Mouse (Mus musculus) neural tube, embryonic 14.5 days (tissue): Measurements from ENCODE around the gene Gm6793. TPM values are rescaled to one million over a fixed set of nuclear protein-coding genes. Genes with fewer than 3 reads are reported as not detected.

ENCODE experiments used
- ATAC-seq: fragments of 200-750 bp; cut with Nextera tagmentation; 2 replicates; pipeline ENCODE4 v1.8.0; 2017; ENCODE audit warnings: low read depth, mild to moderate bottlenecking, moderate TSS enrichment, moderate library complexity
- H3K27ac ChIP-seq: fragments of 300-500 bp; sonication (generic); 2 replicates; pipeline ENCODE4 v1.5.1; 2014; ENCODE audit warnings: low read depth, mild to moderate bottlenecking, control low read depth, low read length, moderate library complexity, mixed read lengths
- H3K27me3 ChIP-seq: fragments of 300-500 bp; sonication (generic); 2 replicates; pipeline ENCODE4 v1.6.1; 2014; ENCODE audit warnings: low read length; ENCODE audit not compliant: control insufficient read depth, insufficient read depth
- H3K36me3 ChIP-seq: fragments of 300-500 bp; sonication (generic); 2 replicates; pipeline ENCODE4 v1.6.1; 2014; ENCODE audit warnings: low read length, mixed read lengths; ENCODE audit not compliant: control insufficient read depth, insufficient read depth
- H3K4me1 ChIP-seq: fragments of 300-500 bp; sonication (generic); 2 replicates; pipeline ENCODE4 v1.6.1; 2014; ENCODE audit warnings: low read length; ENCODE audit not compliant: control insufficient read depth, insufficient read depth
- H3K4me2 ChIP-seq: fragments of 300-500 bp; sonication (generic); 2 replicates; pipeline ENCODE4 v1.6.1; 2014; ENCODE audit warnings: mild to moderate bottlenecking, low read depth, low read length, control low read depth
- H3K4me3 ChIP-seq: fragments of 300-500 bp; sonication (generic); 2 replicates; pipeline ENCODE4 v1.5.1; 2014; ENCODE audit warnings: low read depth, low read length, control low read depth, mixed read lengths
- H3K9ac ChIP-seq: fragments of 300-500 bp; sonication (generic); replicated peaks from 2 replicates; pipeline ENCODE4 v1.6.1; 2014; ENCODE audit warnings: low read depth, mild to moderate bottlenecking, control low read depth, low read length, mixed read lengths
- H3K9me3 ChIP-seq: fragments of 300-500 bp; sonication (generic); 2 replicates; pipeline ENCODE4 v1.6.1; 2016; ENCODE audit warnings: low read length; ENCODE audit not compliant: control insufficient read depth
- WGBS: fragments of 180-500 bp; shearing (Covaris S2); extraction: QIAGEN DNeasy Blood & Tissue Kit; methylation state at CpG from one replicate; pipeline ENCODE4 v1.1.7; 2014; 5-methylcytosine and 5-hydroxymethylcytosine counted together
- polyA plus RNA-seq: library from polyadenylated mRNA; unstranded; fragments of >200 nt; fragmentation: Nextera tagmentation; extraction: Ambion mirVana; gene quantifications from 2 replicates; pipeline ENCODE4 v1.2.1, GENCODE M21; 2014

Gm6793 gene
- polyA plus RNA-seq, 1 experiment from 2014 or later: 1.7 TPM

DNA sequence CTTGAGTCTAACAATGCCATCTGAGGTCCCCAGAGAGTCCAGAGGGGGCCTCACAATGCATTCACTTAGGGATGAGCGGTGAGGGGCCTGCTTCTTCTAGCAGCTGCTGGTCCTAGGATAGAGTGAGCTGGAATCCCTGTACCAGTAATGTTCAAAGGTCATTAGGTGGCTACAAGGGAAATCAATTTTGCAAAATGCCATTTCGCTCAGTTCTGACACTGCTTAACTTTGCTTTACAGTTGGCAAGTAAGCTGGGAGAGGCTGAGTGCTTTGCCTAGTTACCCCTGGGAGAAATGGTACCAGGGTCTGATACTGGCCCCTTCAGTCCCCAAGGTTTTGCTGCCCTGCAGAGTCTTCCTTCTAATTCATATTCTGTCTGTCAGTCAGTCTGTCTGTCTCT lies 39.1 kb downstream of the Gm6793 start:
- Histone ChIP-seq H3K4me1 (no peaks in the 10 kb centered on the region), H3K27me3 (no peaks in the 10 kb centered on the region), H3K9me3 (no peaks in the 10 kb centered on the region), H3K9ac (no peak overlapping the region), H3K27ac (no peak overlapping the region), H3K36me3 (no peaks in the 10 kb centered on the region), H3K4me3 (no peak overlapping the region), H3K4me2 (no peak overlapping the region)
- no peak for ATAC-seq
- 91% methylated on average over 2 of the region's 2 CpGs for WGBS

DNA sequence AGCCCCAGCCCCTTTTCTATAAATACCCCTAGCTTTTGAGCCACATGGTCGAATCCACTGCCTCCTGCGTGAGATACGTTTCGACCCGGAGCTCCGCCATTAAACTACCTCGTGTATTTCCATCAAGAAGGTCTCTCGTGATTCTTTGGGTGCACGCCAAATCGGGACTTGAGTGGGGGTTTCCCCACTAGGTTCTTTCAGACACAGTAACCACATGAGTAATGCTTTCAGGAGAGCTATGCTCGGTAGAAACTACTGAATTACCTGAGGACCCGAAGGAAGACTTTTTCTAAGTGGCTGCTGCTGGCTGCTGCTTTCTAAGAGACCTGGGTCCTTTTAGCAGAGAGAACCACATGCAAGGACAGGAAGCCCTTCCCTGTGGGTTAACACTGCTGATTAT lies 40.7 kb downstream of the Gm6793 start:
- H3K4me1 ChIP-seq: no peaks in the 10 kb centered on the region
- no peak overlapping the region for H3K4me2 ChIP-seq
- H3K9me3 ChIP-seq: no peaks in the 10 kb centered on the region
- no peak for ATAC-seq
- no peak overlapping the region for H3K9ac ChIP-seq
- no peaks in the 10 kb centered on the region for H3K36me3 ChIP-seq
- no peak overlapping the region for H3K27ac ChIP-seq
- H3K27me3 ChIP-seq: no peaks in the 10 kb centered on the region
- H3K4me3 ChIP-seq: no peak overlapping the region
- WGBS: 97% methylated on average over 12 of the region's 12 CpGs

DNA sequence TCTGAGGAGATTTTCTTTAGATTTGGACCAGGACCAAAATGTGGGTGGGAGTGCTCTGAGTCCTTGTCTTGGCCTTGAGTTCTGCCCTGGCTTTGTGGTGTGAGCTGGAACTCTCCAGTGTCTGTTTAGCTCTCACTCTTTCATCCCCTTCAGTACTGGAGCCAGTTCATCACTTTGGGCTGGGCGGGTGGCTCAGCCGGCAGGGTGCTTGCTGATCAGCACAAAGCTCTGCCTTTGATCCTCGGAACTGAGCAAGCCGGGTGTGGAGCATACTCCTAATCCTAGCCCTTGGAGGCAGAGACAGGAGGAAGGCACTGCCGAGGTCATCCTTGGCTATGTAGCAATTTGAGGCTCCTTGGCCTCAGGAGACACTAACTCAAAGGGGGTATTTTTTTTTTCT lies 45.8 kb downstream of the Gm6793 start:
- Histone ChIP-seq H3K27ac (no peak overlapping the region), H3K9ac (no peak overlapping the region), H3K4me2 (no peak overlapping the region), H3K27me3 (no peaks in the 10 kb centered on the region), H3K4me1 (no peaks in the 10 kb centered on the region), H3K4me3 (no peak overlapping the region), H3K9me3 (no peaks in the 10 kb centered on the region), H3K36me3 (no peaks in the 10 kb centered on the region)
- ATAC-seq: no peak
- 36% methylated on average over 5 of the region's 5 CpGs for WGBS

DNA sequence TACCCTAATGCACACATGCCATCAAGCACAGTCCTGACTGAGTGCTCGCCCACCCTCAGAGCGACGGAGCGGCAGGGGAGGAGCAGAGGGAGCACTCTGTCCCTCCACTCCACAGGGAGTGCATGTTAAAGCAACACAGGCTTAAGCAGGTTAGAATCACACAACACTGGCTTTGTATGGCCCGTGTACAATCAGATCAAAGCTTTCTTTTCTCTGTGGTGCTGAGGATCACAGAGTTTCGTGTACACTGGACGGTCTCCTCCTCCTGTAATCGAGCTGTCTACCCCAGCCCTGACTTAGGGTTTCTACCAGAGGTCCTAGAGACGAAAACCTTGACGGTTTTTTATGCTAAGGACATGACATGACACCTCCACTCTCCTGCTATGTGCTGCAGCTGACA lies 46.3 kb downstream of the Gm6793 start:
- Histone ChIP-seq H3K27me3 (no peaks in the 10 kb centered on the region), H3K4me1 (no peaks in the 10 kb centered on the region), H3K9ac (no peak overlapping the region), H3K36me3 (no peaks in the 10 kb centered on the region), H3K27ac (no peak overlapping the region), H3K9me3 (no peaks in the 10 kb centered on the region), H3K4me2 (no peak overlapping the region), H3K4me3 (no peak overlapping the region)
- 81% methylated on average over 10 of the region's 10 CpGs for WGBS
- ATAC-seq: no peak

DNA sequence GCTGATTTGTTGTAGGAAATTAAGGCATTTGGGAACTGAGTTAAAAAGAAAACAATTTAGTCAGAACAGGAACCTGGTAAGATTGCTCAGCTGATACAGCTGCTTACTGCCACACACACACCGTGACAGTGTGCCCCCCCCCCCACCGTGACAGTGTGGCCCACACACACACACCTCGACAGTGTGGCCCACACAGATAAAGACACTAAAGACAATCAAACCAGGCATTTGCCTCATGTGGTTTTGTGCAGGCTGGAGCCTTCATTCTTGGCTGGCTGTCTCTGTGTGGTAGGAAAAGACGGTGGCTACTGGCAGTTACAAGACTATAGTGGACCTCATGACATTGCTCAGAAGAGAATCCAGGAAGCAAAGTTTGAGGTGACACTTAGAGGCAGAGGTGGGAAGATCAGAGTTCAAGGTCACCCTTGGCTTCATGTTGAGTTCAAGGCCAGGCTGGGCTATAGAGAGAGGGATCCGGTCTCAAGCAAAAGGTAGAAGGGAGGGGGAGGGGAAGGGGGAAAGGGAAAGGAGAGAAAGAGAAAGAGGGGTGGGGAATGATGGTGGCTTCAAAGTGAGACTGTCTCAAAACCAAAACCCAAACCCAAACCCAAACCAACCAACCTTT lies 47.5 kb downstream of the Gm6793 start:
- no peak for ATAC-seq

DNA sequence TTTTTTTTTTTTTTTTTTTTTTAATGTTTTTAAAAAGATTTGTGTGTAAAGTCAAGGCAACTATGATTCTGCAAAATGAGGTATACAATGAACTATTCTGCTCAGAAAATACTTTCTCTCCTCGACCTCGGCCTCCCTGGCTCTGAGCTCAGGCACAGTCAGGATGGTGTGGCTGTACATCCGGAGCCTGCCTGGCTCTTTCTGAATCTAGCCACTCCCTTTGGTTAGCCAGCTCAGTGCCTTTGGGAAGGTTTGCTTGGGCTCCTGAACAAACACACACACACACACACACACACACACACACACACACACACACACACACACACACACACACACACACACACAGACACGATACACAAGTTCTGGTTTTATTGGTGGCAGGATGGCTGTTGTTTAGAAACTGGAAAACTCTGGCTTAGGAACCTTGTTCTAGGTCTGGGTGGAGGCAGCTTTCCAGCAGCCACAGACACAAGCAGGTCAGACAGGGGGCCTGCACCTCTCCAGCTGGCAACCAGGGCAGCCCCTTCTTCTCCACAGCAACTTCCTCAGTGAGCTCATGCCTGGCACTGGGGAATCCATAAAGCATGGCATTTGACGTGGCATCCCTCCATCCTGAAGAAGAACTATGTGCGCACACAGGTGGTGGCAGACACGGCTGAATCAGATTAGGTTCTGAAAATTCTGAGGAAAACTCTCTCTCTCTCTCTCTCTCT lies 49.8 kb downstream of the Gm6793 start:
- no peaks in the 10 kb centered on the region for H3K9me3 ChIP-seq
- no peak overlapping the region for H3K9ac ChIP-seq
- no peaks in the 10 kb centered on the region for H3K36me3 ChIP-seq
- no peaks in the 10 kb centered on the region for H3K27me3 ChIP-seq
- H3K4me1 ChIP-seq: no peaks in the 10 kb centered on the region
- H3K4me2 ChIP-seq: no peak overlapping the region
- no peak for ATAC-seq
- no peak overlapping the region for H3K27ac ChIP-seq
- no peak overlapping the region for H3K4me3 ChIP-seq
- WGBS: 80% methylated on average over 7 of the region's 7 CpGs

More for the DNA sequence above, 47.5 kb downstream of the Gm6793 start:
- 81% methylated on average over 5 of the region's 5 CpGs for WGBS
- Histone ChIP-seq H3K9ac (no peak overlapping the region), H3K4me1 (no peaks in the 10 kb centered on the region), H3K4me3 (no peak overlapping the region), H3K4me2 (no peak overlapping the region), H3K9me3 (no peaks in the 10 kb centered on the region), H3K27ac (no peak overlapping the region), H3K27me3 (no peaks in the 10 kb centered on the region), H3K36me3 (no peaks in the 10 kb centered on the region)

DNA sequence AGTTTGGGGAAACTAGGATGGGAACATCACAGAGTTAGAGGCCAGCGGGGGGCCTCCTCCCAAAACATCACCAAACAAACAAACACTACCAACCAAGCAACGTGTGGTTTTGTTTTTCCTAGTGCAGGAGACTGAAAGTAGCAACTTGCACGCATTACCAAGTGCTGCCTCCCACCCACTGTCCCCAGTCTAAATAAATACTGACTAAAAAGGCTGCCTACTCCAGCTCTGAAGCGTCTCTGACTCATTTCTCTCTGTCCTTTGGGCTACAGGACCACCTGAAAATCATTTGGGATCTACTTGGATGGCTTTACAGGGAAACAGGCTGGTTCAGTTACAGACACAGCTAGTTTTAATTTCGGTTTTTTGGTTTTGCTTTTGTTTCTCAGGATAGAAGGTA lies 50.5 kb downstream of the Gm6793 start:
- Histone ChIP-seq H3K27me3 (no peaks in the 10 kb centered on the region), H3K4me3 (no peak overlapping the region), H3K9ac (no peak overlapping the region), H3K36me3 (no peaks in the 10 kb centered on the region), H3K9me3 (no peaks in the 10 kb centered on the region), H3K4me1 (no peaks in the 10 kb centered on the region), H3K4me2 (no peak overlapping the region), H3K27ac (no peak overlapping the region)
- no peak for ATAC-seq
- WGBS: 71% methylated on average over 5 of the region's 5 CpGs

DNA sequence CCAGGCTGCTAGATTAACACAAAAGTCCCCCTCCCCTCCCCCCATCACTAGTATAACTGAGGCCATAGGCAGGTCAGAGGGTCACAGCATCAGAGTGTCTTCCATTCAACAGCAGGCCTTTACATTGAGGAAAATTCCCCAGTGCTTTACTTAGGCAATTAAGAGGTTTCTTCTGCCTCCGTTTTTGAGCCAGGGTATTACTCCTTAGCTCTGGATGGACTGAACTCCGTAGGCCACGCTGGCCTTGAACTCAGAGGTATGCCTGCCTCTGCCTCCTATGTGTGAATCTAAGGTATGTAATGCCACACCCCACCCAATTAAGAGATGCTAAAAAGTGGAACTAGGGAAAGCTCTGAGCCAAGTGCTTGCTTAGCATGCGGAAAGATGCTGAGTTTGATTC lies 51.3 kb downstream of the Gm6793 start:
- Histone ChIP-seq H3K4me3 (no peak overlapping the region), H3K27me3 (no peaks in the 10 kb centered on the region), H3K36me3 (no peaks in the 10 kb centered on the region), H3K9me3 (no peaks in the 10 kb centered on the region), H3K4me2 (no peak overlapping the region), H3K9ac (no peak overlapping the region), H3K27ac (no peak overlapping the region), H3K4me1 (no peaks in the 10 kb centered on the region)
- ATAC-seq: no peak
- WGBS: 83% methylated on average over 4 of the region's 4 CpGs
